Mouse (Mus musculus): ENCODE data around the gene Plvap. TPM values are rescaled to one million over a fixed set of nuclear protein-coding genes. Genes with fewer than 3 reads are reported as not detected.

Plvap gene
- 29.1 and 31.1 TPM in 2 replicates for polyA plus RNA-seq (2015; fragmentation: Nextera tagmentation; extraction: Ambion mirVana)

DNA sequence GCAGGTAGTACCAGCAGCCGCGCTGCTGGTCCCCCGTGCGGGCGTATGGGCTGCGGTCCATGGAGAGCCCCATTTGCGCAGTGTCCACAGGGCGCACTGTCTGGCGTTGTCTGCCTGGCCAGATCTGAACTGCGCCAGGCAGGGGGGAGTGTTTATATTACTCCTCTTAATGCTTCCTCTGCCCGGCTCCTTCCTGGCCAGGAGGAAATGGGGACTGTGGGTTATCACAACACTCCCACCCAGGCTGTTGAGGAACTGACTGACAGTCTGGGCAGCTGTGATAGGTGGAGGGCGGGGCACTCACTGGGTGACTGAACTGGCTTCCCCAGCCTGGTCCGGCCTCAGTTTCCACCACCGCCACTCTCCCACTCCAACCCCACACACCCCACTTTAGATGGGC lies at the start of gene Plvap:
Plvap (minus strand) TSS at position 109 of the 400 bp plus-strand sequence.
- H3K4me3 ChIP-seq (ENCODE audit: low read depth, low read length): 0 out of 2 replicates have a peak within 1 kb of the TSS, but pooled peaks have one; percentile 17
- H3K9me3 ChIP-seq (ENCODE audit: low read length): no peaks in the 10 kb centered on the region
- ATAC-seq: peak; percentile 81
- 19% methylated on average over 14 of the region's 14 CpGs for WGBS (ENCODE audit: insufficient replicate concordance)
- H3K4me2 ChIP-seq (ENCODE audit: low read depth, low read length): peak within 1 kb of the TSS; percentile 59
- H3K36me3 ChIP-seq (replicated peaks; ENCODE audit: insufficient read depth, low read length): no peaks in the 10 kb centered on the region
- no peaks in the 10 kb centered on the region; the same call in 1 of the 2 replicates for H3K4me1 ChIP-seq (ENCODE audit: insufficient read depth)
- peak; percentile 48 for DNase-seq
- peaks cover 26% of the 10 kb centered on the region for H3K27me3 ChIP-seq (ENCODE audit: insufficient read depth, low read length)
- no peak within 1 kb of the TSS for H3K27ac ChIP-seq (ENCODE audit: low read depth)
- 0 out of 2 replicates have a peak within 1 kb of the TSS, but pooled peaks have one; percentile 3 for H3K9ac ChIP-seq (replicated peaks)
- TF ChIP-seq CTCF (IDR thresholded peaks at IDR 0.05; ENCODE audit: low read depth) (no peak), EP300 (IDR thresholded peaks at IDR 0.05; ENCODE audit: low read depth) (peak; percentile 48)

DNA sequence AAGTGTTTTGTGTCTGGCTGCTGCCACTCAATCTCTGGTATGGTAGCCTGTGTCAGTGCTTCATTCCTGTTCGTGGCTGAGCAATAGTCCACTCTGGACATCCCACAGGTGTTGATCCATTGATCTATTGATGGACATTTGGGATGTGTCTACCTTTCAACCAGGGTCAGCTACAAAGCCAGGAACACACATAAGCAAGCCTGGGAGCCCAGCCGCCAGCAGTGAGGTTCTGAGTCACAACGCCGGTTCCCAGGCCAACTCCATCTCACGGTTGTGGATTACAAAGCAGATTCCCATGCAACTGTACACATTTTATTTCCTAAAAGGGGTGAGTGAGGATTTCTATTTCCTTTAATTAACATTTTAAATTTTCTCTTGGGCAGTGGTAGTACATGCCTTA lies 49.2 kb upstream of the Plvap start:
- peaks cover 16% of the 10 kb centered on the region for H3K4me1 ChIP-seq (ENCODE audit: insufficient read depth)
- DNase-seq: no peak
- 88% methylated on average over 5 of the region's 5 CpGs for WGBS (ENCODE audit: insufficient replicate concordance)
- H3K27ac ChIP-seq (ENCODE audit: low read depth): no peak overlapping the region
- H3K27me3 ChIP-seq (ENCODE audit: insufficient read depth, low read length): peaks cover 32% of the 10 kb centered on the region
- no peak for ATAC-seq
- no peak for TF ChIP-seq EP300 (IDR thresholded peaks at IDR 0.05; ENCODE audit: low read depth)
- TF ChIP-seq CTCF (IDR thresholded peaks at IDR 0.05; ENCODE audit: low read depth): no peak
- H3K9me3 ChIP-seq (ENCODE audit: low read length): peaks cover 3% of the 10 kb centered on the region; the same call in 1 of the 2 replicates
- H3K4me2 ChIP-seq (ENCODE audit: low read depth, low read length): no peak overlapping the region
- H3K4me3 ChIP-seq (ENCODE audit: low read depth, low read length): no peak overlapping the region
- H3K9ac ChIP-seq (replicated peaks): no peak overlapping the region
- H3K36me3 ChIP-seq (replicated peaks; ENCODE audit: insufficient read depth, low read length): no peaks in the 10 kb centered on the region

DNA sequence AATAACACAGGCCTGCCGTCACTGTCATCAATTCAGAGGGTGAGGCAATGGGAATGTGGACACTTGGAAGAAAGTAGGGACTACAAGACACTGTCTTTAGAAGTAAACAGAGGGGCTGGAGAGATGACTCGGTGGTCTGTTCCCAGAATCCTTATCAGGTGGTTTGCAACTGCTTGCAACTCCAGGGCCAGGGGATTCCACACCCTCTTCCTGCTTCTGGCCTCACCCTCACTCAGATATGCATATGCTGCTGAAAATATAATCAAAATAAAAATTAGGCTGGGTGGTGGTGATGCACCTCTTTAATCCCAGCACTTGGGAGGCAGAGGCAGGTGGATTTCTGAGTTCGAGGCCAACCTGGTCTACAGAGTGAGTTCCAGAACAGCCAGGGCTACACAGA lies 48.5 kb upstream of the Plvap start:
- no peak overlapping the region for H3K9ac ChIP-seq (replicated peaks)
- no peaks in the 10 kb centered on the region for H3K36me3 ChIP-seq (replicated peaks; ENCODE audit: insufficient read depth, low read length)
- TF ChIP-seq EP300 (IDR thresholded peaks at IDR 0.05; ENCODE audit: low read depth) (no peak), CTCF (IDR thresholded peaks at IDR 0.05; ENCODE audit: low read depth) (no peak)
- H3K4me2 ChIP-seq (ENCODE audit: low read depth, low read length): no peak overlapping the region
- ATAC-seq (no peak), DNase-seq (no peak)
- H3K4me1 ChIP-seq (ENCODE audit: insufficient read depth): peaks cover 16% of the 10 kb centered on the region
- 62% methylated on average over 3 of the region's 3 CpGs for WGBS (ENCODE audit: insufficient replicate concordance)
- no peak overlapping the region for H3K4me3 ChIP-seq (ENCODE audit: low read depth, low read length)
- peaks cover 3% of the 10 kb centered on the region; the same call in 1 of the 2 replicates for H3K9me3 ChIP-seq (ENCODE audit: low read length)
- H3K27ac ChIP-seq (ENCODE audit: low read depth): no peak overlapping the region
- peaks cover 32% of the 10 kb centered on the region for H3K27me3 ChIP-seq (ENCODE audit: insufficient read depth, low read length)

DNA sequence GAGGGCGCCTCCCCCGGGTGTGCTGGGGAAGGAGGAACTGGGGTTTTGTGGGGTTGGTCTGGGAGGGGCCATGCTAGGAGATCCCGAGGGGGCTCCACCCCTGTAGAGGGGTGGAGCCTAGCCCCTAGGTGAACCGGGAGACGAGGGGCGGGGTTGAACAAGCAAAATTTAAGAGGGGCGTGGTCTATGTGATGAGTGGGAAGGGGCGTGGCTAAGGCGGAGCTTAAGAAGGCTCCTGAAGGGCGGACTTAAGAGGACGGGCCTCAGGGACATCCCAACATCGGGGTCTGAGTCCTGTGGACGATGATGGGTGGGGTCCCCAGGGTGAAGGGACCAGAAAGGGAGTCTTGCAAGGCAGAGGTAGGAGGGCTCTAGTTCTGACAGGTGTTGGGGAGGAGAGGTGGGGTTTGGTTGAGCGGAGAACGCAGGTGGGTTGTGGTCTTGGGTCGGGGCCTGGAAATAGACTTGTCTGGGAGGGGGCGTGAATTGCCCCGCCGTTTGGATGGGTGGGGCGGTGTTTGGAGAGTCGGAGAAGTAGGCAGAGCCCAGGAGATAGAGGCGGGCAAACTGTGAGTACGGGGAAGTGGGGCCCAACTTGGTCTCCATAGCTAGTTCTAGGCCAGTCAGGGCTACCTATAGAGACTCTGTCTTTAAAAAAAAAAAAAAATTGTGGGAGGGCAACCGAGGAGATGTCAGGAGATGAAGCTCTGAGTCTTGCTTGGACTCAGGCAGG lies 47.6 kb upstream of the Plvap start:
- peaks cover 16% of the 10 kb centered on the region for H3K4me1 ChIP-seq (ENCODE audit: insufficient read depth)

DNA sequence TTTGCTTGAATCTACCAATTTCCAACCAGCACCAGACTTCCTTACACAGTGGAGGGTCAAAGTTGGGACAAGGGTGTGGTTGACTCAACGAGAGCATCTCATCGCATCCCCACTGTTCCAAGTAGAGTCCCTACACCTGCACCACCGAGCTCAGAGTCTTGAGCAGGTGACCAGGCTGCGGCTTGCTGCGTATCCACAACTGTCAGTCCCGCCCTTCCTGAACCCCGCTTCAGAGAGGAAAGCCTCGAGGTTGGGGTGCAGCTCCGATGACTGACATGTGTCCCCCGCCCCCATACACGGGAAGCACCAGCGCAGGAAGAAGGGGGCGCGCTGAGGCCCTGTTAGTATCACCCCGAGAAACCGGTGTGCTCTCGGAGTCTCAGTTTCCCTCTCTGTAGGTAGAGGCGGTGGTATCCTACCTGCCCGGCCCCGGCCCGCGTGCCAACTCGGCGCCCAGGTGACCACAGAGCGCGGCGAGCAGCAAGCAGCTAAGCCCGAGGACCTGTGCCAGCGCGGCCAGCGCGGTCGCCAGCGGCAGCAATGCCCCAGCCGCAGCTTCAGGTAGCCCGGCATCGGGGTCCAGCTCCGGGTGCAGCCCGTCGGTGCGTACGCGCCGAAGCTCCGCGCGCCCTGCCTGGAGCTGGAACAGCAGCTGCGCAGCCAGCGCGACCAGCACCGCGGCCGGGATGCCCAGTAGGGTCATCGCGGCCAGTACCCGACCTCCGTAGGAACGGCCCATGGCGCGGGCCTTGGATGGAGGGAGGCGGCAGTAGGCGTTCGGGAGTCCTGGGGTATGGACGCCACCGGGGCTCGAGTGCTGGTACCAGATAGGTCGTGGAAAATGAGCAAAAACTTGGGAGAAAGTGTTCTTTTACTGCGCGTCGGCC lies 46.8 kb upstream of the Plvap start, which contains the start of gene Tmem221:
Tmem221 (minus strand) TSS at position 801 of the 887 bp plus-strand sequence.
- H3K36me3 ChIP-seq (replicated peaks; ENCODE audit: insufficient read depth, low read length): no peaks in the 10 kb centered on the region
- peak within 1 kb of the TSS; percentile 80 for H3K4me2 ChIP-seq (ENCODE audit: low read depth, low read length)
- DNase-seq (no peak), ATAC-seq (peak; percentile 17)
- peaks cover 16% of the 10 kb centered on the region for H3K4me1 ChIP-seq (ENCODE audit: insufficient read depth)
- 4% methylated on average over 70 of the region's 70 CpGs for WGBS (ENCODE audit: insufficient replicate concordance)
- TF ChIP-seq EP300 (IDR thresholded peaks at IDR 0.05; ENCODE audit: low read depth): no peak
- peak; percentile 33; the same call in 1 of the 2 replicates for TF ChIP-seq CTCF (IDR thresholded peaks at IDR 0.05; ENCODE audit: low read depth)
- peak within 1 kb of the TSS; percentile 44 for H3K4me3 ChIP-seq (ENCODE audit: low read depth, low read length)
- H3K9ac ChIP-seq (replicated peaks): no peak within 1 kb of the TSS
- H3K9me3 ChIP-seq (ENCODE audit: low read length): no peaks in the 10 kb centered on the region
- no peak within 1 kb of the TSS for H3K27ac ChIP-seq (ENCODE audit: low read depth)
- H3K27me3 ChIP-seq (ENCODE audit: insufficient read depth, low read length): peaks cover 32% of the 10 kb centered on the region

More for the DNA sequence above, 47.6 kb upstream of the Plvap start:
- ATAC-seq (peak; percentile 59), DNase-seq (peak; percentile 83)
- WGBS (ENCODE audit: insufficient replicate concordance): 5% methylated on average over 24 of the region's 24 CpGs
- Histone ChIP-seq H3K9ac (replicated peaks) (no peak overlapping the region), H3K27ac (ENCODE audit: low read depth) (no peak overlapping the region), H3K9me3 (ENCODE audit: low read length) (peaks cover under 1% of the 10 kb centered on the region; the same call in 1 of the 2 replicates), H3K4me3 (ENCODE audit: low read depth, low read length) (peak overlapping the region; percentile 44), H3K4me2 (ENCODE audit: low read depth, low read length) (peak overlapping the region; percentile 80), H3K36me3 (replicated peaks; ENCODE audit: insufficient read depth, low read length) (no peaks in the 10 kb centered on the region), H3K27me3 (ENCODE audit: insufficient read depth, low read length) (peaks cover 32% of the 10 kb centered on the region)
- no peak for TF ChIP-seq EP300 (IDR thresholded peaks at IDR 0.05; ENCODE audit: low read depth)
- TF ChIP-seq CTCF (IDR thresholded peaks at IDR 0.05; ENCODE audit: low read depth): no peak

DNA sequence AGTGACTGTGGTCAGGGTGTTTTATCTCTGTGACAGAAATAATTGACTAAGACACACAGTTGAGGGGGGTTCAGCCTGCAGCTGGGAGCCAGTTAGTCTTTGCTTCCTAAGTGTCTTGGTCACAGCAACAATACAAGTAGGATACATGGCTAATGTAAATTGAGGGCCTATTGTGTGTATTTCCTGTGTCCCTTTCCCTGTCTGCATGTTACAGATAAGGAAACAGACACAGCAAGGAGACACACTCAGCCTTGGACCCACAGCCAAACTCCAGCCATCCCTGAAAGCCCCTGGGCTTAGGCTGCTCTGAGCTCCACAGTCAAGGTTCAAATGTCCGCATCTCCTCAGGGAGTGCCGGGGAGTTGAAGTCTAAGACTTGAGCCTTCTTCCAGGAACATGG lies 43.1 kb upstream of the Plvap start:
- no peak for ATAC-seq
- TF ChIP-seq EP300 (IDR thresholded peaks at IDR 0.05; ENCODE audit: low read depth): no peak
- Histone ChIP-seq H3K4me1 (ENCODE audit: insufficient read depth) (peaks cover 9% of the 10 kb centered on the region), H3K36me3 (replicated peaks; ENCODE audit: insufficient read depth, low read length) (no peaks in the 10 kb centered on the region), H3K4me3 (ENCODE audit: low read depth, low read length) (no peak overlapping the region), H3K27me3 (ENCODE audit: insufficient read depth, low read length) (peaks cover 20% of the 10 kb centered on the region), H3K4me2 (ENCODE audit: low read depth, low read length) (no peak overlapping the region), H3K9ac (replicated peaks) (no peak overlapping the region), H3K9me3 (ENCODE audit: low read length) (no peaks in the 10 kb centered on the region), H3K27ac (ENCODE audit: low read depth) (no peak overlapping the region)
- no peak for DNase-seq
- 93% methylated on average over 2 of the region's 2 CpGs for WGBS (ENCODE audit: insufficient replicate concordance)
